Mouse (Mus musculus) layer of hippocampus, postnatal 36 days (tissue): Measurements from ENCODE around the gene Agtrap. TPM values are rescaled to one million over a fixed set of nuclear protein-coding genes. Genes with fewer than 3 reads are reported as not detected.
"Not testable (repeated sequence)": the region's sequence is repeated elsewhere in the genome, so short reads cannot be mapped to it uniquely, and the experiment has no call there.

Experiments
- DNase-seq, 2 experiments: peaks; one replicate each; pipeline ENCODE4 v3.0.0; 2022
- total RNA-seq, 2 experiments: library from RNA; stranded (reverse); gene quantifications; 2 replicates each; pipeline ENCODE4 v1.2.3; 2021

Gene Agtrap
- total RNA-seq, 2 experiments from 2014 or later = 7.3 TPM

DNA sequence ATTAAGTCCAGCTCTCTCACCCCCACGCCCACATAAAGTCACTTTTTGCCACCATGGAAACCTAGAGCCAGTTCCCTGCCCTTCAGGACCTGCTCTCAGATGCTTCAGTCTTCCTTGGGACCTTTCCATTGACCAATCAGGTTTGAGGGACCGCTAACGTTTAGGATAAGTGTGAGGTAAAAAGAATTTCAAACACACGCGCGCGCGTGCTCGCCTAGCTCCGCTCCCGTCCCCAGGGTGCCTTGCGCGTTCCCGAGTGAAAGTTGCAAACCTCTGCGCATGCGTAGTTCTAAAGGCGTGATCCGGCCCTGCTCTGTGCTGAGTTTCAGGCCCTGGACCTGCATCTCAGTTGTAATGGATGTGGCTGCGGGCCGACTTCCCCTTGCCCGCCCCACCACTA is 12.6 kb downstream of the Agtrap start:
- peak; percentile 57 to 69 for DNase-seq

DNA sequence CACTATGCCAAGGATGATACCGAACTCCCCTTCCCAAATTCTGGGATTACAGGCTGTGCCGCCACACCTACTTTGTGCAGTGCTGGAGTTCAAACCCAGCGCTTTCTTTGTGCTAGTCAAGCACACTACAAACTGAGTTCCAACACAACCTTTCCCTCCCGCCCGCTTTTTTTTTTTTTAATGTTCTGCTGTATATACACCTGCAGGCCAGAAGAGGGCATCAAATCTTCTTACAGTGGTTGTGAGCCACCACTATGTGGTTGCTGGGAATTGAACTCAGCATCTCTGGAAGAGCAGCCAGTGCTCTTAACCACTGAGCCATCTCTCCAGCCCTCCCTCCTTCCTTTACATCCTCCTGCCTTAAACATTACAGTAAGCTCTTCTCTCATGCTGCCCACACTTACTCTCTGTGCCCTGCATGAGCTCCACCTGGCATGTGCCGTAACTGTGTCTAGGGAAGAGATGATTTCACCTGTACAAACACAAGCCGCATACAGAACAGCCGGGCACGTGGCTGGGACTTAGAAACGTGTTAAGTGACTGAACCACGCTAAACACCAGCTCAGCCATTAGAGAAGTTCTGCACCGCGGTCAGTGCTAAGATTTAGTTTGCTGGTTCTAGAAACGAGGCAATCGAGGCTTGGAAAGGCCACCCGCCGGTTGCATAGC is 13.2 kb downstream of the Agtrap start:
- no peak for DNase-seq

DNA sequence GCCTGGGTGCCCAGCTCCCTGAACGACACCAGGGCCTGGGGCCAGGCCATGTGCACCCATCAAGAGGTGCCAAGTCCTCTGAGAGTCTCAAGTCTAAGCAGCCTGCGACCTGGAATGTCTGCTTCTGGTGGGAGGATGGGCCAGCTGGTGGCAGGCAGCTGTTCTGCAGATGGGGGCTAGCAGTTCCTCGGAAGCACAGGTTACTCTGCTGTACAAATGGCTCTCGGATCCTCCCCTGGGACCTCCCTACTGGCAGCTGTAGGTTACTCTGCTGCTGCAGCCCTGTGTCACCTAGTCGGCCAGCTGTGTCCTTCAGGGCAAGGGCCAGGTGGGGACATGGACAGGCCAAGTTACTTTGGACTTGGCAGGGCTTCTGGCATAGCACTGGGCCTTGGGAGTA is 16.3 kb downstream of the Agtrap start:
- DNase-seq = no peak

DNA sequence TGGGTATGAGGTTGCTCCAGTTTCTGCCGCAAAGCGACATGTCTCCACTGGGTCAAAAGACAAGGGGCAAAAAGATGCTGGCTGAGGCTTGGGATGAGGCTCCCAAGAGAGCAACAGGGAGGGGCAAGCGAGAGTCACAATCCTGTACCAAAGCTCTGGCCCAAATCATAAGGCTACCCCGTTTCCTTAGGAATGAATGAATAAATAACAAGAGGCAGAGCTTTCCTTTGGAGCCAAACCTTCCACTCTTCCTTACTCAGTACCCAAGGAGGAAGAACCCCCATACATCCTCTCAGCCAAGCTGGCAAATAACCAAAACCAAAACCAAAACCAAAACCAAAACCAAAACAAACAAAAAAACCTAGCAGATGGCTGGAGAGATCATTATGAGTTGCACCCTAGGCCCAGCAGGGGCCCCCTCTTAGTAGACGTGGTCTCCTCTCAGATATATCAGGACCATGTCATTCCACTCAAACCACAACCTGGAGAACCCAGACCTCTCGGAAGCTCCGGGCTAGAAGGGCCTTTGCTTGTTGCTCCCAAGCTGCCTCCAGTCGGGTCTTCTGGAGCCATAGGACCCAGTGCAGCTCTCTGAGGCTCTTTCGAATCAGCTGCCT is 18.1 kb downstream of the Agtrap start:
- no peak for DNase-seq

DNA sequence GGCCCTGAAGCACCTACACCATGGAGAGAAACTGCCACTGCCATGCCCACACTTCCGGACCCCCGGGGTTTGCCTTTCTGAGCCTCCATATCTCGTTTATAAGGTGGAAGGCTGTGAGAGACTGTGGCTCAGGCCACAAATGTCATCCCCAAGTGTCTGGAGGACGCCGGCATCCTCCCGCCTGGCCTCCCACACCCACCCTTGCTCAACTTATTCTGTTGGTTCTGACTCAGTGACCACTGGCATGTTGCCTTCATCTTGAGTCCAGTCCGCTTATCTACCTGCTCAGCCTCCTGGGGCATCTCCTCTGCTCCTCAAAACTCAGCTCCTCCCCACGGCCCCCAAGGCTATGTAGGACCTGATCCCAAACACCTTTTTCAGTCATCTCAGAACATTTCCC is 20.5 kb downstream of the Agtrap start:
- DNase-seq = no peak

DNA sequence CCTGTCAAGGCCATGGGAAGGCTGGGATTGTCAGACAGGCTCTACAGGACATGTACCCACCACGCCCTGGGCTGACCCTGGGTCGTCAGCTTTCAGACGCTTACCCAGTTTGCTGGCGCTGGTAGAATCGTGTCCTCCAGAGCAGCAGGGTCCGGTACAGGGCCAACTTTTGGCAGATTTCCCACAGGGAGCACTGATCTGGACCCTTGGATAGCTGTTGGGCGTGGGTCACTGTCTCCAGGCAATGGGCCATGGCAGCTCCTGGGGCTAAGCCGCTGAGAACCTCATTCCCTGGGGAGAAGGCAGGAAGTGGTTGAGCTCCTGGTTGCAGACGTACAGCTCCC is 21.5 kb downstream of the Agtrap start:
- DNase-seq = no peak

DNA sequence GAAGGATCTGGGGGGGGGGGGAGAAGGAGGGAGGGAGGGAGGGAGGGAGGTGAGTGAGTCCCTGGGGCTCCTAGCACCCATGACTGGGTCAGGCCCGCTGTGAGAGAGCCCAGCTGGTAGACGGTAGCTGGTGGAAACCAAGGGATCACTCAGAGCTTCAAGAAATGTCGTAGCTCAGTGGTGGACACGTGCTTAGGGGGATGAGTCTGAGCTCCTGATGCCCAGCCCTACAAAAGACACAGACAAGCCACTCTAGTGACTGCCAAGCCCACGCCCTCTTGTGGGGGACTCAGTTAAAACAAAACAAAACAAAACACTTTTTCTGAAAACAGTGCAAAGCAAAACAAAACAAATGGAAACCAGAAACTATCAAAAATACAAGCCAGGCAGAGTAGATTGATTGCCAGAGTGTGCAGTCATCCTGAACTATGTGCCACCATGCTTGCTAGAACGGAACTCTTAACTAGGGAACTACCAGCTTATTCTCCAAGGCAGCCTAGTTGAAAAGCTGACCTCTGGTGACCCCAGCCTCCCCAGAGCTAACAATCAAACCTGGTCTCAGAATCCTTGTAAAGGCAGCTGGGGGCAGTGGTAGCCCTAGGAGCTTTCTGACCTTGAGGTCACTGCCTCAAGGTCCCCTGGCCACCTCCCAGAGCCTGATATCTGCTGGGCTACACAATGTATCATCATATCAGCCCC is 22.0 kb downstream of the Agtrap start:
- DNase-seq = no peak

DNA sequence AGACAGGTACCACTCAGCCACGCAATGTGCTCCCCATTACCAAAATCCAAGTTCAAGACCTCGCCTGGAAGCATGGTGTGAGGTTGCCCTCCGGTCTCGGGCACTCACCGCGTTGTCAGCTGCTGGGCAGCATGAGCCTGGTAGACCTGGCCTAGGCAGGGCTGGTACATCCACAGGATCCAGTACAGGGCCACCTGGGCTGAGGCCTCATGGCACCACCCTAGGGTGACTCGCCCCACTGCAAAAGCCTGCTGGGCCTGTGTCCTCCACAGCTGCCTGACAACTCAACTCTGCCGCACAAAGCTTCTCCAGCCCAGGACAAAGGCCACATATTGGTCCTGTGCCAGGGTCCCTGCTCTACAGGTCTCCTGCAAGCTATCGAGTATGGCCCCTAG is 26.7 kb downstream of the Agtrap start:
- DNase-seq = no peak

DNA sequence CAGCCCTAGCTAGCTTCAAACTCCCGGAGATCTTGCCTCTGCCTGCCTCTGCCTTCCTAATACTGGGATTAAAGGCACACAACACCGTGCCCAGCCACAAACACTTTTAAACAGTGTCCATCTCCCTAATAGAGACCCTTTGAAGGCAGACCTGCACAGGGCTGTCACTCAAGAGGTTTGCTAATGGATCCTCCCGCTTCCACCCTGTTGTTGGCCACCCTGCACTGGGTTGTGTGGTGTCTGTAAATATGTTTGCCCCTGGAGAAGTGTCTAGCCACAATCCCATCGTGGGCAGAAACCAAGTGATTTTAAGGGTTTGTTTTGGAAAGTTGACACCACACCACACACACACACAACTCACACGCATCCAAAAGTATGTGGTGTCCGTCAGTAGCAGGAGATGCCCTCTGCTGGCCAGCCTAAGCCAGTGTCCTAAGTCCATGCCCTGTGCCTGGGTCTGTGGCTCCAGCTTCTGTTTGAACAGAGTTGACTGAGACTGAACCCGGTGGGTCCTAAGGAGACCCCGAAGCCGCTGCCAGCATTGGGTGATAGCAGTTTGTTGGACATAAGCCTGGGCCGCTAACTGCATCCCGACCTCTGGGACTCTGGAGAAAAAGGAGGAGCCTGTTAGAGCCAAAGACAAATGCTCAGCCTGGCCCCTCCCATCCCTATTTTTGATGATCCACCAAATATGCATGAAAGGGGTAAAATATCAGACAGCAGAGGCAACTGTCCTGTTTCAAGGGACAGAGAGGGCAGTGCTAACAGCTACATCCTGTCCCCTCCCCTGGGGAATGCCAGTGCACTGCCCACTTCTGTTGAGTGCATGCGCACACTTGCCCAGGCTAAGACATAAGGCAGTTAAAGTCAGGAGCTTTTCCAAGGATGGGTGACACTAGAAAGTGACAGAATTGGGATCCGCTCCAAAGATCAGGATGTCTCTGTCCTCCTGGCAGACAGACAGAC is 27.4 kb downstream of the Agtrap start:
- DNase-seq = no peak

DNA sequence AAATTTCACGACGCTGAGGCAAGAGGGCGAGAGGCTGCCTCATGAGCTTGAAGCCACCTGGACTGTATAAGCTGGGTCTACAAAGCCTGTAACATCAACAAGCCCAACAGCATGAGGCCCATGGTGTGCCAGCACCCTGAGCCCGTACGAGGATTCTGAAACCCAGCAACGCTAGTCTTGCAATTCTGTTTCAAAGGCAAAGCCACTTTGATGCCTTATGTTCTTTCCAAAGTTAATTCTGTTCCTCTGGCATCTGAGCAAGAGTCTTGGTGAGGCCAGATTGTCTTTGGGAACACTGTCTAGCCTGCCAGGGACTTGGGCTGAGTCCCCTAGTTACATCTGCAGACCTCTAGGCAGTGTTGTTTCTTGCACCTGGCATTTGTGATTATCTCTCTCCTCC is 28.8 kb downstream of the Agtrap start:
- DNase-seq = no peak

DNA sequence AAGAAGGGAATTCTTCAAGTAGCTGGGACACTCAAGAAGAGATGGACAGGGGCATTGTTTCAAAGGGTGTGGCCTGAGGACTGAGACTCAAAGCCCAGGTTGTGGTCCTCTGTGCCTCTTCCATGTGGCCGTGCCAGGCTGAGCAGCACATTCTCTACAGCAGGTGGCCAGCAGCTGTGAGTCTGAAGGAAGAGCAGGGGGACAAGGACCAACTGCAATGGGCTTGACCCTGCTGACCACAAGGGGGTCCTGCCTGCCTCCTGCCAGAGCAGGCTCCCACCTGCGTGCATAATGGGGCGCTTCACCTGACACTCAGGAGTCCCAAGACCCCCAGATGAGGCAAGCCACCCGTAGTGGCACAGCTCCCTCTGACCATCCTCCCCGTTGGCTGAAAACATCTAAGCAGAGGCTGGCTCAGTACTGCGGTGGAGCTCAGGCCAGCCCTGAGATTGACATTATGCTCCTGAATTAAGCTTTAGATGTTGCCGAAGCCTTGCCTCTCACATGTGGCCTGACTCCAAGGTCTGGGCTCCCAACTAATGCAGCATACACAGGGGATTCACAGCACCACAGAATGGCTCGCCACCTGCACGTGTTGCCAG is 29.5 kb downstream of the Agtrap start:
- no peak for DNase-seq

DNA sequence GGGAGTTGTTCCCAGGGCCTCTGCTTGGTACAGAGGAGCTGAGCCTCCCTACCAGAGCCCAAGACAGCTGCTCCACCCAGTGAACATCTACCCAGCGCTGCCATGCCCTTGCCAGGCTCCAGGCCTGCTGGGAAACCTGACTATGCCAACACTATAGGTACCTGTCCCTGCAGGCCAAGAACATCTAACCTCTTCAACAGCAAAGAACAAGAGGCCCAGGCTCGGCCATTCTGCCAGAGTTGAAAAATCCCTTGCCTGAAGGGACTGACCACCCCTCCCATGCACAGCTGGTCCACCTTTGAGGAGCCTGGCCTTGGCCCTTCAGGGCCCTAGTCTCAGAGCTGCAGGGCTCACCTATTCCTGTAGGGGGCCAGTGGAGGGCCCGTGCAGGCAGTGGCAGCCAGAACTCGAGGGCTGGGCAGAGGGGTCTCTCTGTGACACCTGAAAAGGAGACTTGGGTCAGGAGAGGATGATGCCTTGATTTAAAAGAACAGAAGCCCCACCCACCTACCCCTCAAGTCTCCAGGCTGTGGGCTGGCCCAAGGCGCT is 30.1 kb downstream of the Agtrap start:
- DNase-seq = no peak

DNA sequence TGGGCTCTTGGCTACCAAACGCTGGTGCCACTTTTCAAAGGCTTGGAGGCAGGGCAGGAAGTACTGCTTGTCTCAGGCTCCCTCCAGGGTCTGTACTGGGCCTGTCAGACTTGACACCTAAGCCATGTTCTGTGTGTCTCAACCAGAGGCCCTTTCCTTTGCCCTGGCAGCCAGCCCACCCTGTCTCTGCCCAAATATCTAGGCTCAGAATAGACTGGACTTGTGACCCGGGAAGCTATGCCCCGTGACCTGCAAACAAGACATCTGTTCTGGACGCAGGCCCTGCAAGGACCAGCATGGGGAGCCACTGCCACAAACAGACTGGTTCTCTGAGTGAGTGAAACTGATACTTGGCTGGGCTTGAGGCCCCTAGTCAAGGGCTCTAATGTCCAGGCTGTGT is 31.0 kb downstream of the Agtrap start:
- DNase-seq = no peak

DNA sequence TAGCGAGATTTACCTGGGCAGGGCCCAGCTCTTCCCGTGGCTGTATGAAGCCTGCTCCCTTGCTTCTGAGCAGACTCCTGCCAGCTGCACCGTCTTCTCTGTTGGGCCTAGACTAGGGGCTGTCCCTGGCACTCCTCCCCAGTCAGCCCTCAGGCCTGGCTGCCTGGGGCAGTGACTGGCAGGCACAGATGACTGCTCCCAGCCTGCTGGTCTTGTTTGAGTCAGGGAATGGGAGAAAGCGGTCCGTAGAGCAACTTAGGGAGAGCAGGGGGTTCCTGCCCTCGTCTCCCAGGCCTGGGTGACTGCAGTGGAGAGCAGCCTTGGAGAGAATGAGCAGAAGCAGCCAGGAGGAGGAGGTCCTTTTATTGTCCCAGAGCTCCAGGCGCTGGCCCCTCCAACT is 31.6 kb downstream of the Agtrap start:
- DNase-seq = no peak

DNA sequence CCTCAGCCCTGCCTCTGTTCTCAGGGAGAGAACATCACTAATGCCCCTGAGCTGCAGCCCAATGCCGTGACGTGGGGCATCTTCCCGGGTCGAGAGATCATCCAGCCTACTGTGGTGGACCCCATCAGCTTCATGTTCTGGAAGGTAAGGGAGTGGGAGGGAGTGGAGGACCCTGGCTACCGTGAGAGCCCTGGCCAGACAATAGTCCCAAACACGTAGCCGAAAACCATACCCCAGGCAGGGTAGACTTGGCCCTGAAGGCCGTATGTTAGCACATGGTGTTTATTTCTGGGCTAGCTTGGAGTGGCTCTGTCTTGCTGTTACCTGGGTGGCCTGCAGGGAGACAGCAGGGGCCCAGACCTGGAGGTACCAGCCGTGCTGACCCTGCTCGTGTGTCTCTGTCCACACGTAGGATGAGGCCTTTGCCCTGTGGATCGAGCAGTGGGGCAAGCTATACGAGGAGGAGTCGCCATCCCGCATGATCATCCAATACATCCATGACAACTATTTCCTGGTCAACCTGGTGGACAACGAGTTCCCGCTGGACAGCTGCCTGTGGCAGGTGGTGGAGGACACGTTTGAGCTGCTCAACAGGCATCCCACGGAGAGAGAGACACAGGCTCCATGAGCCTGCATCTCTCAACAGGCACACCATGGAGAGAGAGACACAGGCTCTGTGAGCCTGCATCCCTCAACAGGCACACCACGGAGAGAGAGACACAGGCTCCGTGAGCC is 32.7 kb downstream of the Agtrap start:
- DNase-seq = no peak

DNA sequence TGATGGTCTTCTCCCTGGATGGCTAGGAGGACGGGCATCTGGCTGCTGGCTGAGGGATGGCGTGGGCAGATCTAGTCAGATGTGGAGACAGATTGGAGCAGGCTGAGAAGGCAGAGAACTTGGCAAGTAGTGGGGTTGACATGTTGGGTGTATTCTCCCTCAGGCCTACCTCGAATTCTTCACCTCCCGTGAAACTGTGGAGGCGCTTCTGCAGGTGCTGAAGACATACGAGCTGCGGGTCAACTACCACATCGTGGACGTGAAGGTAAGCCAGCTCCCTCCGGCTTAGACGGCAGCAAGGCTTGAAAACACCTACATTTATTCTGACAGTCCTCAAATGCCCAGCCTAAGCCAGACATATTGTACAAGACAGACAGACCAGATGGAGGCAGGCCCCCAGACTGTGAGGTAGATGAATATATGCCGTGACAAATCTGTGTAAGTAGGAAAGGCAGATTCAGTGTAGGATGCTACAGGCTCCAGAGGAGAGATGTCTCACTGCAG is 34.4 kb downstream of the Agtrap start:
- DNase-seq = peak; percentile 77 to 78

DNA sequence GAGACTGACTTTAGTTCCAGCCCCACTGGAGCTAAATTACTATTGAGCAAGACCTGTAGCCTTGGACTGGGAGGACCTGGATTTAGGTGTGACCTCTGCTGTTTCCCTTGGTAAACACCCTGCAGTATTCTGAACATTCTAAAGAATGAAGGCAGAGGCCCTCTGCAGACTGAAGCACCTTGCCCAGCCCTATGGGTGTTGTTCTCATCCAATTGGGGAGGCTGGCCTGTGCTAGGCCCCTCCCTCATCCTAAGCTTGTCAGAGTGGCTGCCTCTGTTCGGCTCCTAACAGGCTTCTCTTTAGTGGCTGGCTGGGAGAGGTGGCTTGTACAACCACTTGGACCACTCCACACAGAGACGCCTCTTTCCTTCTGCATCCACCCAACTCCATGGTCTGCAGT is 34.9 kb downstream of the Agtrap start:
- no peak for DNase-seq

DNA sequence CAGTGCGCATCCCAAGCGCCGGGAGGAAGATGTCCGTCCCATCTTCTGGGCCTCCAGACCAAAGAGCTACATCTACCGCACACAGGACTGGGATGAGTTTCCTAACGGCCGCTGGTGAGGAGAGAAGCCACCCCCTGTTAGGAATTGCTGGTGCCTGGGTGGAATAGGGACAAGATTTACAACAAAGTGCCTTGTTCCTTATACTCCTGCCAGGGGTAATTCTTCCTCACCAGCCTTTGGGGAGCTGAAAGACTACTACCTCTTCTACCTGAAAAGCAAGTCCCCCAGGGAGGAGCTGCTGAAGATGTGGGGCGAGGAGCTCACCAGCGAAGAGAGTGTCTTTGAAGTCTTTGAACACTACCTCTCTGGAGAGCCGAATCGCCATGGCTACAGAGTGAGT is 35.9 kb downstream of the Agtrap start:
- no peak for DNase-seq

DNA sequence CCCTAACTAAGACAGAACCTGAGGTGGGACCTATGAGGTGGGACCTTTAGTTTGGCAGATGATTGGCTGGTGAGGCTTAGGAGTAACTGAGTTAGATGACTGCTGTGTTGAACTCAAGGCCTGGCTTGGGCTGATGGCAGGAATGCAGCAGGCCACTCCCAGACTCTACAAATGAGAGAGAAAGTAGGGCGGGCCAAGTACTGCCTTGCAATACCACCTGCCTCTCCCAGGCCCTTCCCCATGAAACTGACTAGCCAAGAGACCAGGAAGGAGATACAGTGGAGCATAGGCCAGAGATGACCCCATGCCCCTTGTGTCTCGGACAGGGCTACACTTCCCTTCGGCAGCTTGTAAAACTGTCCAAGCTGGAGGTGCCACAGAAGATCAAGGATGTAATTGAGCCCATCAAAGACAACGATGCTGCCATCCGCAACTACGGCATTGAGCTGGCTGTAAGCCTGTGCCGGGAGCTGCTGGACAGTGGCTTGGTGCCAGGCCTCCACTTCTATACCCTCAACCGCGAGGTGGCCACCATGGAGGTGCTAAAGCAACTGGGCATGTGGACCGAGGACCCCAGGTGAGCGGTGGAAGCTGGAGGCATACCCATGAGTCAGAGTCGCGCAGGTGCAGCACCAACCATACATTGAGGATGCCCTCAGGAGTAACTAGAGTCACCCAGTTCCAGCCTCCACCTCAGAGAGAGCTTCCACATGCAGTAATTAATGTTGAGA is 36.6 kb downstream of the Agtrap start:
- DNase-seq = no peak

DNA sequence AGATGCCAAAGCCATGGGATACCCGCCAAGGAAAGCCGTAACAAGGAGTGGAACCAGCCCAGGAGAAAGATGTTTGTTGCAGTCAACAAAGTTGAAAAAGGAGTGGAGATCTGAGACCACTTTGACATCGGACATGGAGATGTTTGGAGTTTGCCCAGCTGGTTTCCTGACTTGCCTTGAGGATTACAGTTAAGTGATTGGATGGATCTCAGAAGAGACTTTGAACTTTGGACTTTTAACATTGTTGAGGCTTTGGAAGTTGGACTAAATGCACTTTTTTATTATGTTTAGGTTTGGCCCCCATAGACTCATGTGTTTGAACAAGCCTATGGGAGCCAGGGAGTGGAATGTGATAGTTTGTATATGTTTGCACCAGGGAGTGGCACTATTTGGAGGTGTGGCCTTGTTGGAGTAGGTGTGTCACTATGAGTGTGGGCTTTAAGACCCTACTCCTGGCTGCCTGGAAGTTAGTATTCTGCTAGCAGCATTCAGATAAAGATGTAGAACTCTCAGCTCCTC is 37.4 kb downstream of the Agtrap start:
- DNase-seq = not testable (repeated sequence)
